Mouse (Mus musculus) embryo, embryonic 11 days (tissue): ENCODE data around the gene Mrvi1.
A peak's percentile ranks its signal among the peaks of the same experiment; 100 is the strongest.

ENCODE experiments used
- DNase-seq: peaks from one replicate; pipeline ENCODE4 v3.0.0-alpha.2; 2015

The Mrvi1 gene

DNA sequence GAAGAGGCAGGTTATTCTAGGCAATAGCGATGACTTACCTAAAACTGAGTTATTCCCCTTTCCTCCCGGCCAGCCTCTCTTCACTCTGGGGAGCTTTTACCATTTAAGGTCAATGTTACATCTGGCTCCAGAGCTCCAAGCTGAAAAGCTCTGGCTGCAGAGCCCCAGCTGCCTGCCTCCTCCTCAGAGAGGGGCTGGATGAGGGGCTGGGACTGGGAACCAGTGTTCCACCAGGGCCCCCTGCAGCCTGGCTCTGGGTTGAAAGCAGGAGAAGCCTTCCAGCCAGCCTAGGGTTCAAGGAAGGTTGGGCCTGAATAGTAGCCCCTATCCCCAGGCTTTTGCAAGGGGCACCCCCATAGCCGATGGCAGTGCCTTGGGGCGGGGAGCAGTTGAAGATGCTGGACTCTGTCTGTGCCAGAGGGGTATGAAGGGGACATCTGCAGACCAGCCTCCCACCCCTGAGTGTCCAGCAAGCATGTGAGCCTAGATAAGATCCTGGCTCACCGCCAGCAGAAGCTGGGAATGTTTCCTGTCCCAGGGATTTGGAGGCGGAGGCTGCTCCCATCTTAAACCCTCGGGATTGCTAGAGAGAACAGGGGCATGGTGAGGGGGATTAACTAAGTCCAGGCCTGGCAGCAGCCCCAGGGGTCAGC lies at the start of gene Mrvi1:
TSS of gene Mrvi1 (minus strand) at position 409 of the 653 bp plus-strand sequence.
- peak; percentile 37 for DNase-seq

DNA sequence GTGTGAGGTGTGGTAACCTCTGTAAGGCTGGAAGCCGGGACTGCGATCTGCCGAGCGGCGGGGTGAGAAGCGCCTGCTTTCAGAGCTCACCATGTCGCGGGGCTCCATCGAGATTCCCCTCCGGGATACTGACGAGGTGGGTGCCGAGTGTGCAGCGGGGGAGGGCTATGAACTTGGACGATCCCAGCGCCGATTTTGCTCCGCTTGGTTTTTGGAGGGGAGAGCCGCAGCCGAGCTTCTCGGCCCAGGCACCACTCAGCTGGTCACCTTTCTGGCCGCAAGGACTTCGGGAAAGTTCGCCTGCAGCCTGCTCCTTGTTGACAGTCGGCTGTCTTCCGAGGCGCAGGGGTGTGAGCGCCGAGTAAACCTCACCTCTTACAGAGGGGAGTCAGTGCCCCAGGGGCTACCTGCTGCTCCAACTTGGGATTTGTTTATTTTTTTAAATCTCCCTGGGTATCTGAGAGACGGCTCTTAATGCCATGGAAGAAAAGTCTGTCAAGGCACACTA lies 46.8 kb upstream of the Mrvi1 start:
- no peak for DNase-seq

DNA sequence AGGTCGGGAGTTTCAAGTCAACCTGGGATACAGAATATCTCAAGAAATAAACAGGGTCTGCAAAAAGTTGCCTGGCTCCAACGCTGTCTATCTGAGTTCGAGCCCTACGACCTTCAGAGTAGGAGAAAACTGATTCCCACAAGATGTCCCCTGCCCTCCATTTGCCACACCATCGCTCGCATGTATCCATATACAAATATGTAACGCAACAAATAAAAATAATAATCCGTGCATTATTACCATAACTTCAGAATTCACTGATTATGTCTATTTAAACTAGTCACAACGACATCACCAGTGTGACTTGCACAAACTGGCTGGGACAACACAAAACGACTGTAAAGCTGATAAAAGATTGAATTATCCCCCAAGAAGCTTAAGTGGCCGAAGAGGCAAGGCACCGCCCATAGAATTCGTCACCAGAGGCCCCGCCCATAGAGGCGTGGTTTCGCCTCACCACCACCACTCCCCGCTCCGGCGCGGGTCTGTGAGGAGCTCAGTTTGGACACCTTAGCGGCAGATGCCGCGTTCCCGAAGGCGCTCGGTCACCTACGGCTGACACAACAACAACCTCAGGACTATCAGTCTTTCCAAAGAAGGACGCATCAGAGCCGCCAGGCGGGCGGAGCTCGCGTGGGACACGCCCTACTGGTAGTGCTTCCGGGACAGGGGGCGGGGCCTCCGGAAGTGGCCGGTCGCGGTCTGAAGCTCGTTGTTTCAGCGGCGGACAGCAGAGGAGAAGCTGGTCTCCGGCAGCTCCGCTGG lies 46.2 kb upstream of the Mrvi1 start, which contains the start of gene Ctr9:
TSS of gene Ctr9 (plus strand) at position 671 of the 765 bp plus-strand sequence.
- peak; percentile 94 for DNase-seq

DNA sequence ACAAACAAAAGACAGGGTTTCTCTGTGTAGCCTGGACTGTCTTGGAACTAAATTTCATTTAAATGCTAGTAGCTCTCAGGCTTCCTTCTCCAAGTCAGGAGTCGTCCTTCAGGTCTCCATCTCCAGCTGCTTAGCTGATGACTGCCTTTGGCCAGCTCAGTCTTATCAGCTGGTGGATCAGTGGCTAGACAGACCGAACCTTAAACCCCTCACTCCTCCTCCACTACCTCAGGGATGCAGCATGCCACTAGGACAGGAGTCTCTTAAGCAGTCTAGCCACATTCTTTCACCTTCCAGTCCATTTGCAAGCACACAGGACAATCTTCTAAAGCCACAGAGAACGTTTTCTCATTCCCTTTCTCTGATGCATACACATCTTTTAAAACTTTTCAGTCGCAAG lies 42.7 kb upstream of the Mrvi1 start:
- no peak for DNase-seq

DNA sequence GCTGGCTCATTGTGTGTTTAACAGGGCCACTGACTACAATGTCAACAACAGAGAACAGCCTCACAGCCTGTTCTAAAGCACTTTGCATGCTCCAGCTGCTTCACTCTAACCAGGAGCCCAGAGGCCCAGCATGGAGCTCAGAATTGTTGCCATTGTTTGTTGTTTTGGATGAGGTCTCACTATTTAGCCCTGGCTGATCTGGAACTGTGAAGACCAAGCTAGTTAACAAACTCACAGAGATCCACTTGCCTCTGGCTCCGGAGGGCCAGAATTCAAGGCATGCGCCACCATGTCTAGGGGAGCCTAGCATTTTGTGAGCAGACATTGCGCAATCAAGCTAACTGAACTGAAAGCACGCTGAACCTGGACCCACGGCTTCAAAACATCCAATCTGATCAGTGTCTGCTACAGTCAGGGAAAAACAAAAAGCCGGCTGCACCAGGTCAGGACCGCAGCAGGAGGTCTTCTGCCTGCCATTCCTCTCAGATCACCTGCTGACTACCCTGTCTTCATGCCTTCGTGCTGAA lies 41.9 kb upstream of the Mrvi1 start:
- peak; percentile 42 for DNase-seq

DNA sequence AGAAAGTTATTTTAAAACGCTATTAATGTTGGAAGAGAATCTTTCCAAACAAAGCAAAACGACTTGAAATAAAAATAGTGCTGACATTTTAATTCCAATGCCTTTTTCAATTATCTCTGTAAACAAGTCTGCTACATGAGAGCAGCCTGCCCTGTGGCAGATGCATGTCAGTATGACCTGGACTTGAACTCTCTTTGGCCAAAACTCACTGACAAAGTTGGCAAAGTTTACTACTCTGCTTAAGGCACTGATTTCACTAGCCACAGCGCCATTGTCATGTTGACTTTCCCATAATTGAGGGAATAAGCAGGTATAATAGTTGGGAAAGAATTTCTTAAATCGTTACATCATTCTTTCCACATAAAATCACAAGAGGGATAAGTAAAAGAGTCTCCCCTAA lies 38.6 kb upstream of the Mrvi1 start:
- no peak for DNase-seq

DNA sequence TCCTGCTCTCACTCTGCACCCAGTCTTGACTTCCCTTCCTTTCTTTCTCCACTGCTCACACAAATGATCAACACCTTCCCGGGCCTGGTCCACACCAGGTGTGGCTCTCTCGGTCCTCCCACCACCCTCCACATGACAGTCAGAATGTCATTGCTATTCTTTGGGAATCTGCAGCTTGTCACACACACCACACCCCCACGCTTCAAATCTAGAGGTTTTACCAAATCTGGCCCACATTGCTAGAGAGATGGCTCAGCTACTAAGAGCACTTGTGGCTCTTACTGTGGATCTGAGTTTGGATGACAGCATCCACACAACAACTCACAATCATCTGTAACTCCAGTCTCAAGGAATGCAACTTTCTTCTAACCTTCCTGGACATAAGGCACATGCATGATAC lies 34.7 kb upstream of the Mrvi1 start:
- no peak for DNase-seq

DNA sequence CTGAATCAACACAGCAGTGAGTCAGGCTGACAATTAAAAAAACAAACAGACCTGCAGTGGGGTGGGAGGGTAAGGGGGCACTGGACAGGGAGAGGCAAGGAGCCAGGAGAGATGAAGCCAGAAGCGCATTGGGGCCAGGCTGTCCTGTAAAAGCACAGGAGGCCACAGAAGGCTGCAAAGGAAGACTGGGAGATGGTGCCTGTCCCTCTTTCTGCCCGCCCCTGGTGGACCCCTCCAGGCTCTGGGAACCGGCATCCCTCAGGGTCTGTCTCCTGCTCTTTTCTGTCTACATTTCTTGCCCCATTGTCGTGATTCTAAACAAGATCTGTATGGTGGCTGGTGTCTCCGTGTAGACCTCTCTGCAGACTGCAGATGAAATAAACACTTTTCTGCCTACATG lies 33.5 kb upstream of the Mrvi1 start:
- DNase-seq: no peak

DNA sequence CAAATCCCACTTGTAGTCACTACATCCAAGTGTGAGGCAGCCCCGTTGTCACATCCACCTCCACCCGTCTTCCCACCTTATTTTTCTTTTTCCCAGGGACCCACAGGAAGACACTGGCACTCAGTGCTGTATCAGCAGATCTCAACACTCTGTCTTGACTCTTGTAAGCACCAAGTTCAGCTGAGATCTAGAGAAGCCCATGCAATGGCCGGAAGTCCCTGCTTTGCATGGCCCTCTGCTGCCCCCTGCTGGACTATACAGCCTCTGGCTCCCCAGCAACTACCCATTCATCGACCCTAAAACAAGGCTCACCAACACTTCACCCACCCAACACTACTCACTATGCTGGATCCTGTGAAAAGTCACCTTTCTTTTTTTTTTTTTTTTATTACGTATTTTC lies 32.6 kb upstream of the Mrvi1 start:
- peak; percentile 92 for DNase-seq

DNA sequence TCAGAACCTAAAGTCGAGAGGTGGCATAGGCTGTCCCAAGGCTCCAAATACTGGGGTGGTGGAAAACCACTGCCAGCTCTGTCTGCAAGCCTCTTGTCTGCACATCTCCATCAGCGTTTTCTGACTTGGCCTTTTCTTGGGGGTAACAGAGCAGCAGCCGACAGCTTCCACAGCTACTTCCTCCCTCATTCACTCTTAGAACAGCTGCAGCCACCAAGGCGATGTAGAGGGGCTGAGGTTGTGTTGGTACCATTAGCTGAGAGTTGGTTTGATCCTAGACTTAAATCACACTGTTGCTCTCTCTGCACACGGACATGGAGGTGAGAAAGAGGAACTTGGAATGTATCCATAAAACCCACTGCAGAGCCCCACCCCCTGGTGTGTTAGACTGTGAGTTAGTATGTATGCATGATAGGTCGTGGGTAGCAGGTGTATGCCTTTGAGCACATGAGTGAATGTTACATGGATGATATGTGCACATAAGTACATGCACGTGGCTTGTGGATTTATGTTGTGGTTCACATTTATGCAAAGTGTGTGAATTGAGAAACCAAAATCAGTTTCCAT lies 31.9 kb upstream of the Mrvi1 start:
- no peak for DNase-seq

DNA sequence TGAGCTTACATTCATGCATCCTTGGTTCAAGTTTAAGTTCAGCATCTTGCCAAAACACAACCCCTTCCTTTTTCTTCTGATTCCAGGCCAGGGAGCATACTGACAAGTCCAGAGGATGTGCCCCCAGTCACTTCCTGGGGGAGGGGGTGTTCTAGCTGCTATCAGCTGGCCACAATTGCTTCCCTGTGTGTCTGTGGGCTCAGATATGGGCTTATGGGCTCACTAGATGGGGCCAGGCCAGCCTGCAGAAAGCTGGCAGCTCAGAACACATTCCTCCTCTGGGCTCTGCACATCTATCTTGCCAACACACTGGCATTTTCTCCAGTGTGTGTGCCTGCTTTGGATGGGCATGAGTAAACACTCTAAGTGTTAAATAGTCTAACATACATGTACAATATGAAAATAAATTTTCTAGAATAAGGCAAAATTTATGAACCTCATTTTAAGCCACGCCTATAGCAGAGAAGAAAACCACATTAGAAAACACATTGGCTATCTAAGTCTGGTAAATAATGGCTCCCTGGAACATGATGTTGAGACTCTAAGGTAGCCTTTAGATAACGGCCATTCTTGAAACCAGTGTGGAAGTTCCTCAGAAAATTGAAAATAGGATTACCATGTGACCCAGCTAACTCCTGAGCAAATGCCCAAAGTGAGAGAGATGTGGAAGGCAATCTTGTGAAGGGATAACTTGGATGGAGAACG lies 22.0 kb upstream of the Mrvi1 start:
- no peak for DNase-seq

DNA sequence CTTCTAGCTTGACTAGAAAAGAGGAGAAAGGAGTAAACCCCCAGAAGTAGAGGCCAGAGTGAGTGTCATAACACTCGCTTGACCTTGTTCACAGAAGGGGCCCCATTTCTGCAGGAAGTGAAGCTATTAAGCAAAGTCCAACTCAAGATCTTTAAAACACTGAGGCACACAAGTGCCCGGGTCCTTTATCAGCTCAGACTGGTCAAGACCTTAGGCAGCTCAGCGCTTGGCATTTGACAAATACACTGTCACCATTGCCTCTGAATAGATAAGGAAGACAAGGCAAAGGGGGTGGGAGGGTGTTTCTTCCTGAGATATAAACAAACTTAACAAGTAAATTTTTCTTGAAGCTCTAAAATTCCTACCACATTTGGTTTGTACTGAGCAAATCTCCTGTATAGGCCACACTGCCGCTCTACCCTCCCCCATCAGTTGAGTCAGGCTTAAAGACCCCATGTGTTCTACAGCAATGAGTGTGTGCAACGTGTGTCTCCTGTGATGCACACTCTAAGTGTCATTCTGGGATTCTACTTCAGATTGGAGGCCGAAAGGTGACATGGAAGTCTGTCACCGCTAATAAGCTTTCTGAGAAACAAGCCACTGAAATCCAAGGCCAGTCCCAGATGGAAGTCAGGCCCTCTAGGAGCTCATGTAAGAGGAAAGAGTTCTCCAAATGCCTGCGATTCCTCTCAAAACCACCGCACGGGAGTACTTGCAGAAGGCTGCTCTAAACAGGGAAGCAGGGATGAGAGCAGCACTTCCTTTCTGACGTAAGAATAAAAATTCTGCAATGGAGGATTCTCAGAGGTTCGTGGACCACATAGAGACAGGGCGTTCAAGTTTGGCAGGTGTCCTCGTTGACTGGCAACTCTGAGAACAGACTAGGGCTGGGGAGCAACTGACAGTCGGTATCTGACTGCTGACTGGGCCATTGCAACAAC lies 16.9 kb upstream of the Mrvi1 start:
- DNase-seq: no peak

DNA sequence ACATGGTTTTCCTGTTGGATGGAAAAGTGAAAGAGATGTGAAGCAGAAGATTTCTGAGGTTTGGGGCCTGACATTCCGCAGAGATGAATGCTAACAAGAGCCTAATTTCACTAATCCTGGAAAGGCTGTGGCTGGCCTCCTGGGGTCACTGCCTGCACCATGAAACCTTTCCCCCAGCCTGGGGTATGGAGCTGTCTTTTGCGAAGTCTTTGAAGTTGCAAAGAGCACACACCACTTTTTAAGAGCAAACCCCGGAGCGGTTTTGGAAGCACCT lies 8.9 kb upstream of the Mrvi1 start:
- no peak for DNase-seq

DNA sequence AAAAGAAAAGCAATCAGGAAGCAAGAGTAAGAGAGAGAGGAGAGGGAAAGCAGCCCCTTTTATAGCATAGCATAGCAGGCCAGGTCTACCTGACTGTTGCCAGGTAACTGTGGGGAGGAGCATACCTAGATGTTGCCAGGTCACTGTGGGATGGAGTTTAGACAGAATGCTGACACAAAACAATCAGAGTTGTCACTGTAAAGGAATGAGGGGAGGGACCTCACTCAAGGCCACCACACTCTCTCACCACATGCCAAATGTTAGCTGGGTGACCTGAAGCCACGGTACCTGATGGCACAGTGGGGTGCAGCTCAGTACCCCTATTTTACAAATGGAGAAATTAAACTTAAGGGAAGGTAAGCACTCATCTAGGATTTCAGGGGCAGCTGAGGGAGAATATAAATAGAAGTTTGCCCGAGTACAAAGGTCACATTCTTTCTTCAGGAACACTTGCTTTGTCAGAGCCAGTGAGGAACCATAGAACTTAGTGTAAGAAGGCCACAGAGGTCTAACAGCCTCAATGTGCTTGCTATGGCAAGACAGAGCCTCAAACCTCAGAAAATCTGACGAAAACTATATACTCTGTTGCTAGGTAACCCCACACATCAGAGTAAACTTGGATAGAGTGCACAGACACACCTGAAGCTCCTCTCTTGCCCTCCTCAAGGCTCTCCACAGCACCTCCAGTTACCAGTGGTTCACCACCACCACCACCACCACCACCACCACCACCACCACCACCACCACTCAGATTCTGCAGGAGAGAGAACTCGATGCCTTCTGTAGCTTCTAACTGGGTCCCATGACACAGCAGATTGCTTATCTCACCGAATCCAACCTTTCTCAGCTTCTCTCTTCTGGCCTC lies 8.3 kb upstream of the Mrvi1 start:
- DNase-seq: no peak

DNA sequence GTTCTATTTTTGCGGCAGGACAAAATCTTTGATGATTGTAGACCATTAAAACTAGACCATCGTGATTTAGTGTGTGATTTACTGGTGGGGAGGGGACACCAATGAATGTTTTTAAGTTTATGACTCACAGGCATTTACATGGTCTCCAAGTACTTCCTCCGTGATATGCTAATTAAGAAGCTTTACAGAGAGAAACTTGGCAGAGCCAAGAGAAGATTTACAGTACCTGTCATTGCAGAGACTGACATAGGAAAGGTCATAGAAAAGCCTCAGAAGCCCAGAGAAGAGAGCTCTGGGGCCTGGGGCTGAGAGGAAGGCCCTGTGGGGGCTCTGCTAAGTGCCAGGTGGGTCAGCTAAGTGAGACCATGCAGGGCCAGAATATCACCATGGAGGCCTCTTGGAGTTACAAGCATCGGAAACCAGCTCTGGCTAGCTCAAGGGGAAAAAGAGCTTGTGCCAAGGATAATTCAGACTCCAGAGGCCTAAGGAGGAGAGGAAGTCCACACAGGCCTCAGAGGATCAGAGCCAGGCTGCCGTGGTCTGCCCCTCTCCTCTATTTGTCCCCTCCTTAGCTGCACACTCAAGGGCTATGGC lies 7.1 kb upstream of the Mrvi1 start:
- no peak for DNase-seq

DNA sequence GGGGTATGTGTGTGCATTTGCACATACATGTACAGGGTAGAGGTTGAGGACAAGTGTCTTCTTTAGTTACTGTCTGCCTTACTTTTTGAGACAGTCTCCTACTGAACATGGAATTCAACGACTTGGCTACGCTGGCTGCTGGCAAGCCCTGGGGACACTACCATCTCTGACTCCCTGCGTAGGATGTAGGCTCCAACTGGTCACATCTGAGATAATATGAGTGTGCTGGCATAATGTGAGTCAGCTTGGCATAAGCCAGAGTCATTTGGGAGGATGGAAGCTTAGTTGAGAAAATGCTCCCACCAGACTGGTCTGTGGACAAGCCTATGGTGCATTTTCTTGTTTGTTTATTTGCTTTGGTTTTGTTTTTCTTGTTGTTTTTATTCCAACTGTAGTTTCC lies 5.8 kb upstream of the Mrvi1 start:
- DNase-seq: no peak

DNA sequence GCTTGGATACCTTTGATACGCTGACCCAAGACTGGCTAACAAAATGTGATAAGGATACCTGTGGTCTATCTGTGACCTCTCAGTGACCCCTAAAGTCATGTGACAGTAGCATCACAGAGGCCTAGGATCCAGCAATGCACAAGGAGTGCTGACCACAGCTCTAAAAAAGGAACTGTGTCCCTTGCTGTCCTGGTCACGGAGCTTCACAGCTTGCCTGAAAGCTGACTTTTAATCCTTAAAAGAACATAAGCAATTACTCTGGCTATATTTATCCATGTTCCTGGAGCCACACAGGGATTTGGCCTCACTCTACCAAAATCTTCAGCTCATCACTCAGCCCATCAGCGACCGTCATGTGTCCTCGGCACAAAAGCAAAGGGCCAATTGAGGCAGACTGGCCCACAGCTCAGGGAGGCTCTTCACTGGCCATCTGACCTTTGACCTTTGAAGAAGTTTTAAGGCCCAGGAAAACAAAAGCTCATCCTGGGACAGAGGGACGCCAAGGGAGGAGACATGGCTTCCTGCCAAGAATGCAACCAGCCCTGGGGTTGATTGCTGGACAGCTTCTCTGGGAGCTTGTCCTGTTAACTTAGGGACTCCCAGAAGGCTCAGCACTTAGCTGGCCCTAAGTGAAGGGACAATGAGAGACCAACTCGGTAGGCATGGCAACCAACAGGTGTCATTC lies 3.5 kb upstream of the Mrvi1 start:
- DNase-seq: no peak

DNA sequence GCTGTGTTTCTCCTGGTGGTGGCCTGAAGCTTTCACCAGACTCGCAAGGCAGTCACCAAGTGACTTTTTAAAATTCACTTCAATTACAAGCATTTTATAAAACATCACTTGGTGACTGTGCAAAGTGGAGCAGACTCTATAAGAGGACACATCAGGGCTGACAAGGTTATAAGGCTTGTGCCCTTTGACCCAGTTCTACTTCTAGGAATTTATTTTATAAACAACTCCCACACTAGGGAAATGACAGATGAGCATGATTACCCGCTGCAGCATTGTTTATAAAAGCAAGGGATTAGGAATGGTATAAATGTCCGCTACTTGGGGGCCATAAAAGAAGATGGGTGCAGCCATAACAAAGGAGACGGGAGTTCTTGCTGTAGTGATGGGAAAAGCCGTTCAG lies 1.4 kb upstream of the Mrvi1 start:
- DNase-seq: no peak

DNA sequence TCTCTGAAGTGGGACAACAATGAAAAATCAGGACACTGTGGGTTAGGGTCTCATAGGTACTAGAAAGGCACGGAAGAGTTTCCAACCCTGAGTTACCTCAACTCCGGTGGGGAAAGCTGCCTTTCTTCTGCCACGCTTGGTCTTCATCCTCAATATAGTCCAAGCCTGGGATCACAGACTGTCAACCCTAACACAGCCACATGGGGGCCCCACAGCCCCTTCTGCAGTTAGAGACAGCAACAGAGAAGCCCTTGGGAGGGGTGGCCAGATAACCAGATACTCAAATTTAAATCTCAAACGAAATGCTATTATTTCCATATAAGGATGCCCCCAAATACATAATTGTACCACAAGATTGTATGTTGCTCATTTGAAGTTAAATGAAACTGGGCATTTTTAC lies 503 bp upstream of the Mrvi1 start:
- peak; percentile 18 for DNase-seq

DNA sequence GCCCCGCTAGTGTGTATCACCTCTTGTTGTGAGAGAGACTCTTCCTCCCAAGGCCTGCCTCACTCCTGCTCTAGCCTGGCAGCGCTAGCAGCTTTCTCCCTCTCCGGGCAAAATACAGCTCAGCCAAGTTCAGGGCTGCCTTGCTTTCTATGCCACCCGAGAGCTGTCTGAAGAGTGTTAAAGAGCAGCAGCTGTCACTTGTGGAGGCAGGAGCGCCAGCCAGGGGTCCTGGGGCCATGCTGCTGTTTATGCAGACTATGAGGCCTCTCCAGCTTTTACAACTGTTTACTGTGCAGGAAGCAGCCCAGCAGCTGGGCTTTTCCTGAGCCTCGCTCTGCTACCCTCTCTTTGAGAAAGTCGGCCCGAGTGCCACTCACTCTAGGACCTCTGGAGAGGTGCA lies 1.2 kb downstream of the Mrvi1 start:
- peak; percentile 16 for DNase-seq
